ENCODE assay signal across 9 mouse cellular contexts in the genomic region with DNA sequence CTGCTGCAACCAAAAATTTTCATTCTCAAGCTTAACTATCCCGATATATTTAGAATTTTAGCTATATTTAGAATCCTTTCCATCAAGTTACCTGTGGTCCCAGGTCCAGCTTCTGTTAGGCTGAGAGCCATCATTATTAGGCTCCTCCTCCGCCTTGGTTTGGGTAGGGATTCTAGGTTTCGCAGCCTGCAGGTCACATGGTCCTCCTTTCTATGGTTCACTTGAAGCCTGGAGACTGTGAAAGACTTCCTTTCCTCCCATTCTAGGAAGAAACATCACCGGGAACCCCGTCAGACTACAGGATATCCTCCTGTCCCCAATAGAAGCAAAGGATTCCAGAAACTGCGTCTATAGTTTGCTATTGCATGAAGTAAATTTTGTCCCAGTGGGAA. TPM values are rescaled to one million over a fixed set of nuclear protein-coding genes. Genes with fewer than 3 reads are reported as not detected.
DNase-seq lines count a peak whose midpoint lies in the region; ATAC-seq and TF ChIP-seq lines count a peak whose summit lies in the region.
"Had no signal": no experiment of that assay in that cellular context is flagged by ENCODE, and none has a peak within 500 bp of the region (broad histone marks: within the 10 kb centered on the region; RNA-seq: fewer than 3 reads in every experiment).

No protein-coding gene starts in this region.

- peak overlapping the region; percentile 35; the same call in 1 of the 2 replicates for H3K4me3 ChIP-seq in forebrain, embryonic 14.5 days (ENCODE audit: low read depth, low read length)
- no peak overlapping the region for H3K4me3 ChIP-seq in hindbrain, postnatal 0 days (ENCODE audit: low read length)
- no peak overlapping the region for H3K4me3 ChIP-seq in midbrain, embryonic 16.5 days (ENCODE audit: low read depth, low read length)

- H3K9me3 ChIP-seq in forebrain, embryonic 14.5 days (replicated peaks; ENCODE audit: control insufficient read depth, low read length): no peaks in the 10 kb centered on the region
- H3K9me3 ChIP-seq in hindbrain, postnatal 0 days (ENCODE audit: low read length): no peaks in the 10 kb centered on the region
- no peaks in the 10 kb centered on the region for H3K9me3 ChIP-seq in midbrain, embryonic 16.5 days (replicated peaks; ENCODE audit: control insufficient read depth, low read length, poor library complexity, severe bottlenecking)

- peaks cover 20% of the 10 kb centered on the region for H3K4me1 ChIP-seq in forebrain, embryonic 14.5 days (ENCODE audit: control insufficient read depth, insufficient read depth, low read length)
- H3K4me1 ChIP-seq in hindbrain, postnatal 0 days (ENCODE audit: insufficient read depth, low read length): peaks cover 12% of the 10 kb centered on the region; the same call in 1 of the 2 replicates
- peaks cover 19% of the 10 kb centered on the region for H3K4me1 ChIP-seq in midbrain, embryonic 16.5 days (ENCODE audit: control insufficient read depth, insufficient read depth, low read length)

- H3K9ac ChIP-seq in forebrain, embryonic 14.5 days (ENCODE audit: low read length): peak overlapping the region; percentile 41; the same call in 1 of the 2 replicates
- H3K9ac ChIP-seq in hindbrain, postnatal 0 days (replicated peaks; ENCODE audit: low read length): no peak overlapping the region
- no peak overlapping the region for H3K9ac ChIP-seq in midbrain, embryonic 16.5 days (ENCODE audit: low read depth, low read length)

- no peaks in the 10 kb centered on the region for H3K27me3 ChIP-seq in forebrain, embryonic 14.5 days (replicated peaks; ENCODE audit: control insufficient read depth, insufficient read depth, low read length)
- H3K27me3 ChIP-seq in hindbrain, postnatal 0 days (ENCODE audit: insufficient read depth, low read length): no peaks in the 10 kb centered on the region
- no peaks in the 10 kb centered on the region for H3K27me3 ChIP-seq in midbrain, embryonic 16.5 days (ENCODE audit: control insufficient read depth, insufficient read depth, low read depth, low read length)

- peak overlapping the region; percentile 64 for H3K4me2 ChIP-seq in forebrain, embryonic 14.5 days (ENCODE audit: low read length)
- peak overlapping the region; percentile 64 for H3K4me2 ChIP-seq in hindbrain, postnatal 0 days (ENCODE audit: low read depth, low read length)
- H3K4me2 ChIP-seq in midbrain, embryonic 16.5 days (ENCODE audit: low read length): peak overlapping the region; percentile 70

- TF ChIP-seq CTCF in hindbrain, postnatal 0 days (IDR thresholded peaks at IDR 0.05; ENCODE audit: low read depth): no peak

- no peaks in the 10 kb centered on the region for H3K36me3 ChIP-seq in forebrain, embryonic 14.5 days (ENCODE audit: control insufficient read depth, insufficient read depth, low read length)
- H3K36me3 ChIP-seq in hindbrain, postnatal 0 days (ENCODE audit: insufficient read depth, low read length): no peaks in the 10 kb centered on the region
- H3K36me3 ChIP-seq in midbrain, embryonic 16.5 days (ENCODE audit: control insufficient read depth, insufficient read depth, low read length): no peaks in the 10 kb centered on the region

- 80% methylated on average over 6 of the region's 6 CpGs for WGBS in forebrain, embryonic 14.5 days
- 65% methylated on average over 6 of the region's 6 CpGs for WGBS in hindbrain, postnatal 0 days
- 77% methylated on average over 6 of the region's 6 CpGs for WGBS in midbrain, embryonic 16.5 days

- H3K27ac ChIP-seq in forebrain, embryonic 14.5 days (ENCODE audit: low read depth, low read length): peak overlapping the region; percentile 92
- peak overlapping the region; percentile 94 for H3K27ac ChIP-seq in hindbrain, postnatal 0 days
- peak overlapping the region; percentile 97 for H3K27ac ChIP-seq in midbrain, embryonic 16.5 days (ENCODE audit: low read length)

- DNase-seq in kidney, adult 9 months: peak; percentile 24
- DNase-seq in kidney, adult 8-10 months: no peak
- no peak for DNase-seq in forebrain, embryonic 14.5 days (ENCODE audit: low spot score)
- DNase-seq in hindbrain, postnatal 0 days (ENCODE audit: low spot score): no peak
- no peak for DNase-seq in adrenal gland, postnatal 10 days
- no peak for DNase-seq in adrenal gland, postnatal 14 days

- ATAC-seq in forebrain, embryonic 14.5 days: no peak
- no peak for ATAC-seq in hindbrain, postnatal 0 days
- ATAC-seq in midbrain, embryonic 16.5 days: no peak
- ATAC-seq in megakaryocyte progenitor cell, adult 5-6 weeks (replicated peaks; ENCODE audit: poor library complexity): no peak

RNA-seq across cellular contexts. Expression of gene Ccn6, which starts 8.9 kb away (rescaled TPM):
- polyA plus RNA-seq in forebrain, embryonic 14.5 days (2014; fragmentation: Nextera tagmentation; extraction: Ambion mirVana): 0.28 and 0.33 TPM in 2 replicates
- total RNA-seq in hindbrain, postnatal 0 days (2014; rRNA removed): 0.65 and 2.0 TPM in 2 replicates
- 0.35 and 0.49 TPM in 2 replicates for polyA plus RNA-seq in hindbrain, postnatal 0 days (2015; fragmentation: Nextera tagmentation; extraction: Ambion mirVana)
- polyA plus RNA-seq in midbrain, embryonic 16.5 days (2015; fragmentation: Nextera tagmentation; extraction: Ambion mirVana): 0.30 and 0.46 TPM in 2 replicates
- total RNA-seq in megakaryocyte progenitor cell, adult 5-6 weeks (2015): not detected in 2 replicates
- not detected in 2 replicates for total RNA-seq in megakaryocyte progenitor cell, adult 5-6 weeks (2017)
- total RNA-seq in adrenal gland, postnatal 10 days (2021): under 1 TPM; 0.48 TPM
- 0.33 and 0.34 TPM in 2 replicates for total RNA-seq in adrenal gland, postnatal 14 days (2021)
- total RNA-seq: ES-E14 had no signal

RNA-seq across cellular contexts. Expression of gene Tube1, which starts 38.8 kb away (rescaled TPM):
- 11.3 and 12.1 TPM in 2 replicates for polyA plus RNA-seq in forebrain, embryonic 14.5 days (2014; fragmentation: Nextera tagmentation; extraction: Ambion mirVana)
- 3.3 and 3.8 TPM in 2 replicates for total RNA-seq in hindbrain, postnatal 0 days (2014; rRNA removed)
- 3.6 and 3.7 TPM in 2 replicates for polyA plus RNA-seq in hindbrain, postnatal 0 days (2015; fragmentation: Nextera tagmentation; extraction: Ambion mirVana)
- polyA plus RNA-seq in midbrain, embryonic 16.5 days (2015; fragmentation: Nextera tagmentation; extraction: Ambion mirVana): 7.1 and 7.8 TPM in 2 replicates
- total RNA-seq in megakaryocyte progenitor cell, adult 5-6 weeks (2015): 10.8 and 15.2 TPM in 2 replicates
- total RNA-seq in megakaryocyte progenitor cell, adult 5-6 weeks (2017): 14.1 and 19.2 TPM in 2 replicates
- total RNA-seq in adrenal gland, postnatal 10 days (2021): 1 to 10 TPM; 2.3 to 2.4 TPM
- total RNA-seq in adrenal gland, postnatal 14 days (2021): 1.6 and 2.3 TPM in 2 replicates

RNA-seq across cellular contexts. Expression of gene Fam229b, which starts 38.8 kb away (rescaled TPM):
- 25.0 and 35.1 TPM in 2 replicates for polyA plus RNA-seq in forebrain, embryonic 14.5 days (2014; fragmentation: Nextera tagmentation; extraction: Ambion mirVana)
- total RNA-seq in hindbrain, postnatal 0 days (2014; rRNA removed): 18.0 and 22.8 TPM in 2 replicates
- polyA plus RNA-seq in hindbrain, postnatal 0 days (2015; fragmentation: Nextera tagmentation; extraction: Ambion mirVana): 43.8 and 45.9 TPM in 2 replicates
- polyA plus RNA-seq in midbrain, embryonic 16.5 days (2015; fragmentation: Nextera tagmentation; extraction: Ambion mirVana): 36.1 and 39.9 TPM in 2 replicates
- total RNA-seq in megakaryocyte progenitor cell, adult 5-6 weeks (2015): 0.83 and 3.3 TPM in 2 replicates
- total RNA-seq in megakaryocyte progenitor cell, adult 5-6 weeks (2017): 1.8 TPM in 1 of 2 replicates, not detected in the other
- total RNA-seq in adrenal gland, postnatal 10 days (2021): 1 to 10 TPM; 4.7 TPM
- 3.0 and 4.5 TPM in 2 replicates for total RNA-seq in adrenal gland, postnatal 14 days (2021)
